Mouse (Mus musculus) G1E (cell line): ENCODE measurements around the gene Kazald1. TPM values are rescaled to one million over a fixed set of nuclear protein-coding genes. Genes with fewer than 3 reads are reported as not detected.
A peak's percentile ranks its signal among the peaks of the same experiment; 100 is the strongest.

ENCODE experiments used
- ATAC-seq: 2 replicates; pipeline ENCODE4 v1.8.0; 2016; ENCODE audit warnings: mild to moderate bottlenecking; ENCODE audit not compliant: insufficient number of reproducible peaks, poor library complexity, low FRiP score, severe bottlenecking; ENCODE audit errors: extremely low read depth
- DNase-seq: peaks from one replicate; pipeline ENCODE4 v3.0.0; 2012; ENCODE audit warnings: low spot score
- H3K27me3 ChIP-seq: 2 replicates; pipeline ENCODE4 v1.6.1; 2012; ENCODE audit warnings: mild to moderate bottlenecking, low read length, inconsistent platforms; ENCODE audit not compliant: insufficient read depth
- H3K36me3 ChIP-seq: replicated peaks from 2 replicates; pipeline ENCODE3; 2012; ENCODE audit warnings: mild to moderate bottlenecking, inconsistent platforms
- H3K4me1 ChIP-seq: 2 replicates; pipeline ENCODE4 v1.6.1; 2012; ENCODE audit warnings: low read depth, low read length, inconsistent platforms, mixed read lengths; ENCODE audit not compliant: insufficient read depth
- H3K4me3 ChIP-seq: 2 replicates; pipeline ENCODE4 v1.5.1; 2012; ENCODE audit warnings: low read depth, mild to moderate bottlenecking, inconsistent platforms, low read length, moderate library complexity, mixed read lengths
- H3K9me3 ChIP-seq: replicated peaks from 2 replicates; pipeline ENCODE4 v1.6.1; 2012; ENCODE audit warnings: inconsistent platforms
- CTCF ChIP-seq: IDR thresholded peaks from 2 replicates; pipeline ENCODE4 v1.5.1; 2012; ENCODE audit warnings: low read depth, low read length, inconsistent platforms, mixed read lengths
- GATA1 ChIP-seq: IDR thresholded peaks from 2 replicates; pipeline ENCODE4 v1.6.1; 2012; ENCODE audit warnings: borderline replicate concordance, low read length, inconsistent platforms, mixed read lengths
- GATA2 ChIP-seq: IDR thresholded peaks from 2 replicates; pipeline ENCODE4 v1.6.1; 2012; ENCODE audit warnings: low read depth, low read length, inconsistent platforms, borderline replicate concordance
- POLR2AphosphoS5 ChIP-seq: IDR thresholded peaks from 2 replicates; pipeline ENCODE4 v1.6.1; 2012; ENCODE audit warnings: low read depth, low read length, inconsistent platforms; ENCODE audit not compliant: insufficient replicate concordance
- TAL1 ChIP-seq: conservative IDR thresholded peaks from 2 replicates; pipeline ENCODE4 v1.6.1; 2012; ENCODE audit warnings: low read depth, low read length, inconsistent platforms, mixed read lengths
- polyA plus RNA-seq: library from polyadenylated mRNA; stranded (reverse); fragments of >175 nt; gene quantifications from 2 replicates; pipeline ENCODE4 v1.2.3, GENCODE M21; 2012
- total RNA-seq, 2 experiments: library from RNA; stranded (forward) in 1 of 2; stranded (reverse) in 1 of 2; fragments of 200-1000 nt in 1 of 2; fragments of >200 nt in 1 of 2; fragmentation: Nextera tagmentation in 1 of 2; gene quantifications; 2 replicates each; pipeline ENCODE4 v1.2.3; 2014 to 2017

Gene Kazald1
- total and polyA plus RNA-seq, 3 experiments: 0.41 to 0.60 (median 0.49) TPM

GRCm38 (mm10) chr19:45112444-45112843, 37.4 kb downstream of the Kazald1 start:
- Histone ChIP-seq H3K36me3 (no peaks in the 10 kb centered on the region), H3K9me3 (no peaks in the 10 kb centered on the region; the same call in 1 of the 2 replicates), H3K4me3 (no peak overlapping the region), H3K4me1 (no peaks in the 10 kb centered on the region), H3K27me3 (peaks cover 28% of the 10 kb centered on the region)
- DNase-seq (no peak), ATAC-seq (no peak)
- TF ChIP-seq CTCF (no peak), GATA1 (no peak), POLR2AphosphoS5 (no peak), GATA2 (no peak), TAL1 (no peak)

- Histone ChIP-seq H3K27me3 (peaks cover 33% of the 10 kb centered on the region), H3K4me3 (no peak overlapping the region), H3K9me3 (no peaks in the 10 kb centered on the region; the same call in 1 of the 2 replicates), H3K4me1 (no peaks in the 10 kb centered on the region), H3K36me3 (no peaks in the 10 kb centered on the region)
- DNase-seq (no peak), ATAC-seq (no peak)
- no peak for TF ChIP-seq CTCF
- TF ChIP-seq GATA2: no peak
- TF ChIP-seq GATA1: no peak
Observed at GRCm38 (mm10) chr19:45113791-45114460, 38.9 kb downstream of the Kazald1 start.

DNA sequence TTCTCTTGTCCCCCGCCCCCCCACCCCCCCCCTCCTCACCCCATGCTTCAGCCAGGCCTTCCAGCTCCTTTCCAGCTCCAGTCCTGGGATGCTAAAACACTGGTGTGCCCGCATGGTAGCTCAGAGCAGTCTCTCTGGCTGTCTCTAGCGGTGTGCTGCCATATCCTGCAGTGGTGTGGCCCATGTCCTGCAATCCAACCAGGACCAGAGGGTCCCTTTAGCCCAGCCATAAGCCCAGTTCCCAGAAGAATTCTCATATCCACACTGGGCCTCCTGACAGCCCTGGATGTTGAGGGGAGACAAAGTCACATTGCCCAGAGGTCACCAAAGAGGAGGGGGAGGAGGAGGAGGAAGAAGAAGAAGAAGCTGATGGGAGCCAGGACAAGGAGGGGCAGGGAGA, 39.7 kb downstream of the Kazald1 start:
- H3K4me3 ChIP-seq: no peak overlapping the region
- H3K36me3 ChIP-seq: no peaks in the 10 kb centered on the region
- no peak for ATAC-seq
- peaks cover 33% of the 10 kb centered on the region for H3K27me3 ChIP-seq
- no peak for DNase-seq
- H3K9me3 ChIP-seq: no peaks in the 10 kb centered on the region; the same call in 1 of the 2 replicates
- TF ChIP-seq TAL1 (no peak), GATA1 (no peak), POLR2AphosphoS5 (no peak), CTCF (no peak)
- H3K4me1 ChIP-seq: no peaks in the 10 kb centered on the region

- peak; percentile 38 for DNase-seq
- TF ChIP-seq GATA1: no peak
- no peak for TF ChIP-seq POLR2AphosphoS5
- no peak for TF ChIP-seq TAL1
- no peak for TF ChIP-seq GATA2
- no peak for TF ChIP-seq CTCF
- Histone ChIP-seq H3K4me3 (no peak overlapping the region), H3K27me3 (peaks cover 27% of the 10 kb centered on the region), H3K9me3 (no peaks in the 10 kb centered on the region; the same call in 1 of the 2 replicates), H3K4me1 (no peaks in the 10 kb centered on the region), H3K36me3 (no peaks in the 10 kb centered on the region)
- no peak for ATAC-seq
Observed at GRCm38 (mm10) chr19:45116798-45117197, 41.8 kb downstream of the Kazald1 start.

Other genes with a start within 250 kb of the Kazald1 start
- gene Slf2, start 144.1 kb upstream of the Kazald1 start, total RNA-seq (2014; fragmentation: Nextera tagmentation): 74.9 and 79.5 TPM in 2 replicates
- 70.0 and 79.7 TPM in 2 replicates for gene Slf2, start 144.1 kb upstream of the Kazald1 start, total RNA-seq (2017)
- 44.1 and 48.1 TPM in 2 replicates for gene Slf2, start 144.1 kb upstream of the Kazald1 start, polyA plus RNA-seq
- 0.30 TPM in 1 of 2 replicates, not detected in the other for gene Sema4g, start 86.1 kb upstream of the Kazald1 start, total RNA-seq (2014; fragmentation: Nextera tagmentation)
- 0.12 and 0.22 TPM in 2 replicates for gene Sema4g, start 86.1 kb upstream of the Kazald1 start, total RNA-seq (2017)
- 0.11 and 0.13 TPM in 2 replicates for gene Sema4g, start 86.1 kb upstream of the Kazald1 start, polyA plus RNA-seq
- gene Twnk, start 69.6 kb upstream of the Kazald1 start, total RNA-seq (2014; fragmentation: Nextera tagmentation): 19.3 and 22.4 TPM in 2 replicates
- 20.4 and 22.0 TPM in 2 replicates for gene Twnk, start 69.6 kb upstream of the Kazald1 start, total RNA-seq (2017)
- 14.1 and 14.7 TPM in 2 replicates for gene Twnk, start 69.6 kb upstream of the Kazald1 start, polyA plus RNA-seq
- 35.6 and 41.8 TPM in 2 replicates for gene Mrpl43, start 68.8 kb upstream of the Kazald1 start, total RNA-seq (2014; fragmentation: Nextera tagmentation)
- gene Mrpl43, start 68.8 kb upstream of the Kazald1 start, total RNA-seq (2017): 39.7 and 42.2 TPM in 2 replicates
- 91.6 and 94.7 TPM in 2 replicates for gene Mrpl43, start 68.8 kb upstream of the Kazald1 start, polyA plus RNA-seq
- gene Lzts2, start 60.8 kb upstream of the Kazald1 start, total RNA-seq (2014; fragmentation: Nextera tagmentation): 25.6 and 32.7 TPM in 2 replicates
- gene Lzts2, start 60.8 kb upstream of the Kazald1 start, total RNA-seq (2017): 21.7 and 28.5 TPM in 2 replicates
- gene Lzts2, start 60.8 kb upstream of the Kazald1 start, polyA plus RNA-seq: 122 and 157 TPM in 2 replicates
- not detected in 2 replicates for gene Pdzd7, start 29.5 kb upstream of the Kazald1 start, total RNA-seq (2014; fragmentation: Nextera tagmentation)
- 0.05 TPM in 1 of 2 replicates, not detected in the other for gene Pdzd7, start 29.5 kb upstream of the Kazald1 start, total RNA-seq (2017)
- 0.02 and 0.04 TPM in 2 replicates for gene Pdzd7, start 29.5 kb upstream of the Kazald1 start, polyA plus RNA-seq
- gene Sfxn3, start 27.7 kb upstream of the Kazald1 start, total RNA-seq (2014; fragmentation: Nextera tagmentation): 26.1 and 34.6 TPM in 2 replicates
- gene Sfxn3, start 27.7 kb upstream of the Kazald1 start, total RNA-seq (2017): 7.4 TPM in 2 replicates
- 4.4 and 6.7 TPM in 2 replicates for gene Sfxn3, start 27.7 kb upstream of the Kazald1 start, polyA plus RNA-seq
- not detected in 2 replicates for gene Tlx1, start 75.4 kb downstream of the Kazald1 start, total RNA-seq (2014; fragmentation: Nextera tagmentation)
- gene Tlx1, start 75.4 kb downstream of the Kazald1 start, total RNA-seq (2017): 0.06 and 0.16 TPM in 2 replicates
- gene Tlx1, start 75.4 kb downstream of the Kazald1 start, polyA plus RNA-seq: not detected in 2 replicates
- not detected in 2 replicates for gene Lbx1, start 160.6 kb downstream of the Kazald1 start, total RNA-seq (2014; fragmentation: Nextera tagmentation)
- gene Lbx1, start 160.6 kb downstream of the Kazald1 start, total RNA-seq (2017): 0.06 TPM in 1 of 2 replicates, not detected in the other
- gene Lbx1, start 160.6 kb downstream of the Kazald1 start, polyA plus RNA-seq: not detected in 2 replicates